Mouse (Mus musculus) megakaryocyte, embryonic 14.5 days (primary cell): ENCODE data around the gene Uggt1.

Source experiments
- FLI1 ChIP-seq: IDR thresholded peaks from 2 replicates; pipeline ENCODE4 v1.6.1; 2012; ENCODE audit warnings: low read length, inconsistent platforms, mixed read lengths
- GATA1 ChIP-seq: IDR thresholded peaks from 3 replicates; pipeline ENCODE4 v1.6.1; 2012; ENCODE audit warnings: mixed read lengths, low read length, inconsistent platforms, borderline replicate concordance

GRCm38 (mm10) chr1:36133041-36133440 lies 111.5 kb downstream of the Uggt1 start:
- TF ChIP-seq GATA1, result no peak
- TF ChIP-seq FLI1, result no peak
